Mouse (Mus musculus) bone marrow, adult 2 months (tissue): ENCODE data around the gene Dusp2. TPM values are rescaled to one million over a fixed set of nuclear protein-coding genes. Genes with fewer than 3 reads are reported as not detected.
"Not testable (repeated sequence)": the region's sequence is repeated elsewhere in the genome, so short reads cannot be mapped to it uniquely, and the experiment has no call there.

Source experiments
- H3K27ac ChIP-seq: fragments of 200-500 bp; 2 replicates; pipeline ENCODE4 v1.5.1; 2012; ENCODE audit warnings: low read depth, mild to moderate bottlenecking, control low read depth, inconsistent platforms, low read length; ENCODE audit not compliant: control insufficient read depth, poor library complexity, insufficient read depth
- H3K4me1 ChIP-seq: fragments of 200-500 bp; 2 replicates; pipeline ENCODE4 v1.6.1; 2011; ENCODE audit warnings: low read length; ENCODE audit not compliant: control insufficient read depth, insufficient read depth
- H3K4me3 ChIP-seq: fragments of 200-500 bp; replicated peaks from 2 replicates; pipeline ENCODE3; 2011; ENCODE audit warnings: mild to moderate bottlenecking, low read depth, low read length, control low read depth; ENCODE audit not compliant: control insufficient read depth
- CTCF ChIP-seq: fragments of 200-500 bp; IDR thresholded peaks from 2 replicates; pipeline ENCODE4 v1.5.1; 2011; ENCODE audit warnings: low read length, control low read depth; ENCODE audit not compliant: control insufficient read depth, insufficient read depth
- POLR2A ChIP-seq: fragments of 200-500 bp; IDR thresholded peaks from 2 replicates; pipeline ENCODE4 v1.6.1; 2011; ENCODE audit warnings: low read depth, mild to moderate bottlenecking, control low read depth, low read length, borderline replicate concordance; ENCODE audit not compliant: control insufficient read depth
- WGBS: fragments of 180-500 bp; shearing (Covaris S2); methylation state at CpG from one replicate; pipeline ENCODE4 v1.1.7; 2018; 5-methylcytosine and 5-hydroxymethylcytosine counted together
- polyA plus RNA-seq: library from polyadenylated mRNA; stranded (reverse); fragments of >200 nt; gene quantifications from 2 replicates; pipeline ENCODE4 v1.2.4, GENCODE M21; 2011; ENCODE audit warnings: low replicate concordance; ENCODE audit not compliant: missing spikeins, insufficient read depth, insufficient read length

Dusp2 gene
- polyA plus RNA-seq: 15.1 and 23.2 TPM in 2 replicates

DNA sequence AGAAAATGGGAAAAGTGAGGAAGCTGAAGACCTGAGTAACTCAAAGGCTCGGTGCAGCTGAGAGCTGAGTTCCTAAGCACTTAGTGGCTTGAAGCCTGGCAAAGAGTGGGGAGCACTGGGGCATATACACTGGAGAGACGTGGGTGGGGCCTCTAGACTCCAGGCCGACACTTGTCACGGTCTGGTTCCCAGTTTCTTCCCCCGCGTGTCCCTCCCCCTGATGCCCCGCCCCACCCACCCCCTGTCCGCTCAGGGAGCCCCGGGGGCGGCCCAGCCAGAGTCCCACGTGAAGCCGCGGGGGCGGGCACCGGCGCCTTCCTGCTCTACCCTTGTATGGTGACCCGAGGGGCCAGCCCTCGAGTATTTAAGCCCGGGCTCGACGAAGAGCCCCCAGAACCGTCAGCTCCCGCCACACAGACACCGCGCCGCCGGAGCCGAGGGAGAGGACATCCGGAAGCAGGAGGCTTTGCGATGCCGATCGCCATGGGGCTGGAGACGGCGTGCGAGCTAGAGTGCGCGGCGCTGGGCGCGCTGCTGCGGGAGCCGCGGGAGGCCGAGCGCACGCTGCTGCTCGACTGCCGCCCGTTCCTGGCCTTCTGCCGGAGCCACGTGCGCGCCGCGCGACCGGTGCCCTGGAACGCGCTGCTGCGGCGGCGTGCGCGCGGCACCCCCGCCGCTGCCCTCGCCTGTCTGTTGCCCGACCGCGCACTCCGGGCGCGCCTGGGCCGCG, at the start of gene Dusp2:
Gene Dusp2 (plus strand): TSS at position 393 of the 730 bp plus-strand sequence.
- peaks cover 3% of the 10 kb centered on the region; the same call in 1 of the 2 replicates for H3K4me1 ChIP-seq

GRCm38 (mm10) chr2:127292250-127292649, 43.7 kb upstream of the Dusp2 start:
- Histone ChIP-seq H3K27ac (no peak overlapping the region), H3K4me3 (no peak overlapping the region), H3K4me1 (no peaks in the 10 kb centered on the region; the same call in 1 of the 2 replicates)
- WGBS: 88% methylated on average over 4 of the region's 4 CpGs
- no peak for TF ChIP-seq CTCF
- no peak for TF ChIP-seq POLR2A

More for the DNA sequence above, at the start of gene Dusp2:
- Histone ChIP-seq H3K27ac (peak within 1 kb of the TSS; percentile 97), H3K4me3 (peak within 1 kb of the TSS; percentile 78)
- TF ChIP-seq POLR2A (peak; percentile 99), CTCF (no peak)
- WGBS: under 1% methylated on average over 76 of the region's 76 CpGs

DNA sequence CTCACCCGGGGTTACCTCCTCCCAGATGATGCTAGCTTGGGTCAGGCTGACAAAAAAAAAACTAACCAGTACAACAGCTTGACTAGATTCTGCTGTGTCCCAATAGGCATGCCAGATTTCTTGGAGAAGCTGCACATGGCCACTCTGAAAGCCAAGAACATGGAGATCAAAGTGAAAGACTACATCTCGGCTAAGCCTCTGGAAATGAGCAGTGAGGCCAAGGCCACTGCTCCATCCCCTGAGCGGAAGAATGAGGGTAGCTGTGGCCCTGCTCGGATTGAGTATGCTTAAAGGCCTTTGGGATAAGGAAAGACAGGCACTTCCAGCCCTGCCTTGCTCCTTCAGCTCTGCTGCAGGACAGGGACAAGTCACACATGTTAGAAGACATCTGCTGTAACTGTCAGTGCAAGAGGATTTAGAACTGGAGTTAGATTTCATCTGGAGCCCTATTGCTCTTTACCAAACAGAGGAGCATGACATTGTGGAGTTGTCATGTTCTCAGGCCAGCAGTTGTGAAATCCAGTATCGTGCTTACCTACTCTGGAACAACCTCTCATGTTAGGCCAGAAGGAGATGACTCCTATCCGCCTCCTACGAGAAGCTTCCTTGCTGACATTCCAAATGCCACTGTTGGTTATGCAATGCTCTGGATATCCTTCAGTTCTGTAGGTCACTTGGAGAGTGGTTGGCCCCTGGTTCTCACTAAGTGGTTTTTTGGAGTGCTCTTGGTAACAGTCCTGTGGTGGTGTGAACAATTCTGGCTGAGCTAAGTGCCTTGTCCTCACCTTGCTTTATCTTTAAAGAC, 38.8 kb upstream of the Dusp2 start:
- Histone ChIP-seq H3K4me3 (no peak overlapping the region), H3K27ac (no peak overlapping the region), H3K4me1 (peaks cover 7% of the 10 kb centered on the region; the same call in 1 of the 2 replicates)
- 83% methylated on average over 7 of the region's 7 CpGs for WGBS
- TF ChIP-seq POLR2A: no peak
- no peak for TF ChIP-seq CTCF

- WGBS: 56% methylated on average over 1 of the region's 1 CpGs
- Histone ChIP-seq H3K4me3 (no peak overlapping the region), H3K27ac (no peak overlapping the region; the same call in 1 of the 2 replicates), H3K4me1 (peaks cover 7% of the 10 kb centered on the region; the same call in 1 of the 2 replicates)
- TF ChIP-seq CTCF: no peak
- no peak for TF ChIP-seq POLR2A
Observed at GRCm38 (mm10) chr2:127298056-127298455, 37.9 kb upstream of the Dusp2 start.

- H3K4me1 ChIP-seq: peaks cover 7% of the 10 kb centered on the region; the same call in 1 of the 2 replicates
- peak overlapping the region; percentile 39; the same call in 1 of the 2 replicates for H3K27ac ChIP-seq
- 61% methylated on average over 3 of the region's 3 CpGs for WGBS
- no peak for TF ChIP-seq CTCF
- no peak for TF ChIP-seq POLR2A
- no peak overlapping the region for H3K4me3 ChIP-seq
Observed at GRCm38 (mm10) chr2:127300701-127301100, 35.3 kb upstream of the Dusp2 start.

- WGBS: 65% methylated on average over 3 of the region's 3 CpGs
- H3K4me1 ChIP-seq: peaks cover 7% of the 10 kb centered on the region; the same call in 1 of the 2 replicates
- H3K4me3 ChIP-seq: no peak overlapping the region
- no peak for TF ChIP-seq CTCF
- TF ChIP-seq POLR2A: no peak
- H3K27ac ChIP-seq: no peak overlapping the region; the same call in 1 of the 2 replicates
Observed at GRCm38 (mm10) chr2:127301883-127302282, 34.1 kb upstream of the Dusp2 start.

- WGBS: 81% methylated on average over 4 of the region's 4 CpGs
- not testable (repeated sequence) for H3K4me3 ChIP-seq, H3K4me1 ChIP-seq
Observed at GRCm38 (mm10) chr2:127304192-127304591, 31.8 kb upstream of the Dusp2 start.

DNA sequence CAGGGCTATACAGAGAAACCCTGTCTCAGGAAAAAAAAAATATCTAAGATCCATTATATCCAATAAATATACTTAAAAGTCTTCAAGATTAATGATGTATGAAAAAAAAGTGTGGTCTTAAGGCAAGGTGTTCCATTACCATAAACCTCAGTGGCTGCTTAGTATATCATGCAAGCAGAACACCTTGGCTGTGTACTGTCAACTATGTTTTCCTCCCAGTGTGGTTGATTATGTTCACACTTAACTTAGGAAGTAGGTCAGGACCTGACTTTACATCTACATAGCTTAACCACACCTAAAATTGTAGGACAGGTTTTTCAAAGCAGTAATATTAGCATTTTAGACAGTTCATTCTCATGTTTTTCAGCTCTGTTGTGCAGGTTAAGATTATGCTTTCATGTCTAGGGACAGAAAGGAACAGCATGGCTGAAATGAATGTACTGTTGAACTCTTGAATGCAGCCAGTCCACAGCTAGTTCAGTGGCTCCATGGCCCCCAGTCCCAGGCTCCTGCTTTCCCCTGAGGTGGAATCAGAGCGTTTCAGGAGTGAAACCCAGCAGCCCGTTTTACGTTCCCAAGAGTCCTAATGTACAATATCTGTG, 31.2 kb upstream of the Dusp2 start:
- Histone ChIP-seq H3K4me1 (peaks cover 3% of the 10 kb centered on the region; the same call in 1 of the 2 replicates), H3K4me3 (no peak overlapping the region), H3K27ac (no peak overlapping the region)
- TF ChIP-seq POLR2A (no peak), CTCF (no peak)
- 91% methylated on average over 3 of the region's 3 CpGs for WGBS

More at GRCm38 (mm10) chr2:127304192-127304591, 31.8 kb upstream of the Dusp2 start:
- not testable (repeated sequence) for H3K27ac ChIP-seq
